Mouse (Mus musculus) CD4-positive helper T cell, adult 2 months (primary cell): Measurements from ENCODE around the gene Cyb5b.
"Not testable (repeated sequence)": the region's sequence is repeated elsewhere in the genome, so short reads cannot be mapped to it uniquely, and the experiment has no call there.

Source experiments
- DNase-seq: peaks from one replicate; pipeline ENCODE4 v3.0.0-alpha.2; 2012; ENCODE audit warnings: low read depth, missing footprints, low spot score

The Cyb5b gene

GRCm38 (mm10) chr8:107150404-107151157, at the start of gene Cyb5b:
Cyb5b (plus strand) TSS chr8:107150640.
- DNase-seq: peak; percentile 94

DNA sequence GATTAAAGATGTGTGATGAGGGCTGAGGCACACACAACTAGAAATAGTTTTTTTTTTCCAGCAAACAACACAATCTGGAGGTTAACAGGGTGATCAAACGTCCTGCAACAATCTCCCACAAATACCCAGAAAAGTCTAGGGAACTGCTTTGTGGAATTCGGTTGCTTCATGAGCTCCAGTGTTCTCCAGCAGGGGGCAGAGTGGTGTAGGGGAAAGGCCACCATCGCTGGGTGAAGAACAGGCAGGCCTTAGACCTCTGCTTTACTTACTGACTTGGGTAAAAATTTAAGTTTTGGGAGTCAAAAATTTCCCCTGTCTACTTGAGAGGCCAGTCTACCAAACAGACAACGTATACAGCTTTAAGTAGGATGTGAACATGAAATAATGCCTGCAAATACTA, 45.9 kb upstream of the Cyb5b start:
- DNase-seq: peak; percentile 47

DNA sequence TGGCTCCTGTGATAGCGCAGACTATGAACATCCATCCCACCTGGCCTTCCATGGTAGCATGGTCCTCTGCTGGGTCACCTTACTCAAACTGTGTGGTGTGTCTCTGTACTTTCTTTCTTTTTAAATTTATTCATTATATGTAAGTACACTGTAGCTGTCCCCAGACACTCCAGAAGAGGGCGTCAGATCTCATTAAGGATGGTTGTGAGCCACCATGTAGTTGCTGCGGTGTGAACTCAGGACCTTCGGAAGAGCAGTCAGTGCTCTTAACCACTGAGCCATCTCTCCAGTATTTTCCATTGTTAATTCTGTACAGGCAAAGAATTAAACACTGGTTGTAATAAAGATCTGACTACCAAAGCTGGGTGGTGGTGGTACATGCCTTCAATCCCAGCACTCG, 42.4 kb upstream of the Cyb5b start:
- not testable (repeated sequence) for DNase-seq

- DNase-seq: no peak
Observed at GRCm38 (mm10) chr8:107108978-107109720, 41.3 kb upstream of the Cyb5b start.

GRCm38 (mm10) chr8:107109816-107110435, 40.5 kb upstream of the Cyb5b start:
- DNase-seq: no peak

DNA sequence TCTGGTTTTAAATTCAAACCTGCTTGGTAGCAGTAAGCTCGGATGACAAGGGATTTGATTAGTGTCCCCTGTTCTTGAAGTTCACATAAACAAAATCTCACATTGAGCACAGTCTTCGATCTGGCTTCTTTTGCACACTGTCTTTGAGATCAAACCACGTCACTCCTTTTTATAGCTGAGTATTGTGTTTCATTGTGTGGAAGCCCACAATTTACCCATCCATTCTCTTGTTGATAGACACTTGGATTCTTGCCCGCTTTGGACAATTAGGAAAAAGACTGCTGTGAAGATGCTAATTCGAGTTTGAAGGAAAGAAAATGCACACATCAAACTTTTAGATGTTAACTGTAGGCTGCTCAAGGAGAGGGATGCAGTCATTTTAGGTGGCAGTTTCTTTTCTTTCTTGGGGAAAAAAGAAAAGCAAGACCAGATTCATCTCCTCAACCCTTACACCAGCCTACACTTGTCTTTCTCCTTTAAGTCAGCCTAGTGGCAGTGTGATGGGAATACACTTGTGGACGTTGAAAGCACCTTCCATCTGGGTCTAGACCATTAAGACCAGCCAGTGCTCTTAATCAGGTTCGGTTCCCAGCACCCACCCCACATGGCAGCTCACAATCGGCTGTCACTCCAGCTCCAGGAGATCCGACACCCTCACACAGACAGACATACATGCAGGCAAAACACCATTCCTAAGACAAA, 39.7 kb upstream of the Cyb5b start:
- DNase-seq: no peak

DNA sequence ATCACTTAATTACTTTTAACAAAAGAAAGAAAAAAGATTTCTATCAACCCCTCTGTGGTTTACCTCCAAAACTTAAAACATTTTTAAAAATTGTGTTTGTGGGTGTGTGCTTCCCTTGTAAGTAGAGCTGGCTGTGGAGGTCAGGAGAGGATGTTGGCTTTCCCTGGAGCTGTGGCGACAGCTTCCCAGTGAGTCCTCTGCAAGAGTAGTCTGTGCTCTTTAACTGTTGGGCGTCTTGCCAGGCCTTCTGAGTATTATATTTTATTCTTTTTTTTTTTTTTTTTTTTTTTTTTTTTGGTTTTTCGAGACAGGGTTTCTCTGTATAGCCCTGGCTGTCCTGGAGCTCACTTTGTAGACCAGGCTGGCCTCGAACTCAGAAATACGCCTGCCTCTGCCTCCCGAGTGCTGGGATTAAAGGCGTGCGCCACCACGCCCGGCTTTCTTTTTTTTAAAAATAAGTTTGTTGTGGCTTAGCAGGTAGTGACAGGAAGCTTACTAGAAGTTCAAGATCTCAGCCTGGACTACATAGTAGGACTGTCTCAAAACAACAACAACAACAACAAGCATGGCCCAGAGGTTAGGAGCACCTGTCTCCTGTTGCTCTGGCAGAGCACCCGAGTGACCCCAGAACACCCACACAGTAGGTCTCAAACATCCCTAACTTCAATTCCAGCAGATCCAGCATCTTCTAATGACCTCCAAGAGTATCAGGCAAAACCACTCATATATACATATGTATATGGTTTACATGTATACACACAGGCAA, 38.9 kb upstream of the Cyb5b start:
- no peak for DNase-seq

DNA sequence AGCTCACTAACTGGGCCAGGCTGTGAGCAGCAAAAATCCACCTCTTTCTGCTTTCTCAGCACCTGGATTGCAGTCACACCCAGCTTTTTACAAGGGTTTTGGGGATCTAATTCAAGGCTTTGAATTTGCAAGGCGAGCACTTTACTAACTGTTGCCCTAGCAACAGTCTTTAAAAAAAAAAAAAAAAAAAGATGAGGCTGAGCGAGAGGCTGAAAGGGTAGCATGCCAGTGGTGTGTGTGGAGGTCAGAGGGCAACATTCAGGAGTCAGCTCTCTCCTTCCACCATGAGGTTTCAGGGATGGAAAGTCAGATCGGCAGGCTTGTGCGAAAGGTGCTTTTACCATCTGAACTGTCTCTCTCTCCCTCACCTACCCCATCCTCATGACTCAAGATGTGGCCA, 37.2 kb upstream of the Cyb5b start:
- DNase-seq: no peak

GRCm38 (mm10) chr8:107114150-107115007, 36.1 kb upstream of the Cyb5b start:
- DNase-seq: peak; percentile 66

GRCm38 (mm10) chr8:107115008-107115320, 35.5 kb upstream of the Cyb5b start:
- DNase-seq: no peak

GRCm38 (mm10) chr8:107116023-107116422, 34.4 kb upstream of the Cyb5b start:
- DNase-seq: peak; percentile 74

DNA sequence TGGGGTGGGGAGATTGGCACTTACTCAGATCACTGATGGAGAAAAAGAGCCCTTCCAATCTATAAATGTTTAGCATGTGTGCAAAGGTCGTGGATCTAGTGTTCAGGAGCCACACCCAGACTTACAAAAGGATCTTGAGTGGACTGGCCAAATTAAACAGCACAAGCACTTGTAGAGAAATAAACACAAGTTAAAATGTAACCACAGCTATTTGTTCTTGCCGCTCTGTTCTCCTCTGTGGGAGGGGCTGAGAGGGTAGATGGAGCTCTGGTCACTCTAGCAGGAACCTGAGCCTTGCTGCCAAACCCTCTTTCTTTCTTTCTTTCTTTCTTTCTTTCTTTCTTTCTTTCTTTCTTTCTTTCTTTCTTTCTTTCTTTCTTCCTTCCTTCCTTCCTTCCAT, 33.4 kb upstream of the Cyb5b start:
- no peak for DNase-seq

GRCm38 (mm10) chr8:107118803-107119233, 31.6 kb upstream of the Cyb5b start:
- peak; percentile 35 for DNase-seq

DNA sequence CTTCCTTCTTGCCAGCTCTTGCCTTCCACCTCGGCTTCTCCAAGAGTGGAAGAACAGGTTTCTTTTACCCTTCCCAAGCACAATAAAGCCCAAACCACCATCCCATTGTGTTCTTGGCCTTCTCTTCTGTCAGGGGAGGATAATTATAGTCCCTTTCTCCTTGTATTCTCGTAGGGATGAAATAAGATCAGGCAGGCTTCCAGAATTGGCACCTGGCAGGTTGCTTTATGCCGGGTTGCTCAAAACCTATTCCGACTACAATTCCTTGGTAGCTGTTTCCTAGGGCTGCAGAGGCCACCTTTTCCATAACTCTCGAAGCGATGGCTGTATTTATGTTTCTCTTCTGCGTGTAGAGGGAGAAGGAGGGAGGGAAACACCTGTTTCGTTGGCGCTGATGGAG, 31.0 kb upstream of the Cyb5b start:
- DNase-seq: no peak

DNA sequence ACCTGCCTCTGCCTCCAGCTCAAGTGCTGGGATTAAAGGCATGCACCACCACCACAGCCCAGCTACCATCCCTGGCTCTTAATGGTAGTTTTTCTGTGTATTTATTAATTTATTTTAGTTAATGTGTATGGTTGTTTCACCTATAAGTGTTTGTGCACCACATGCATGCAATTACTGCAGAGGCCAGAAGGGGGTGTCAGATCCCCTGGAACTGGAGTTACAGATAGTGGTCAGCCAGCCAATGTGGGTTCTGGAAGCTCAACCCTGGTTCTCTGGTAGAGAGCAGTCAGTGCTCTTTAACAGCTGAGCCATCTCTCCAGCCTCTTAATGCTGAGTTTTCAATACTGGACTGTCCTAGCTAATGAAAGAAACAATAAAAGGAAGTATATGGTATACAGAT, 29.6 kb upstream of the Cyb5b start:
- no peak for DNase-seq

GRCm38 (mm10) chr8:107121681-107122291, 28.7 kb upstream of the Cyb5b start:
- no peak for DNase-seq

DNA sequence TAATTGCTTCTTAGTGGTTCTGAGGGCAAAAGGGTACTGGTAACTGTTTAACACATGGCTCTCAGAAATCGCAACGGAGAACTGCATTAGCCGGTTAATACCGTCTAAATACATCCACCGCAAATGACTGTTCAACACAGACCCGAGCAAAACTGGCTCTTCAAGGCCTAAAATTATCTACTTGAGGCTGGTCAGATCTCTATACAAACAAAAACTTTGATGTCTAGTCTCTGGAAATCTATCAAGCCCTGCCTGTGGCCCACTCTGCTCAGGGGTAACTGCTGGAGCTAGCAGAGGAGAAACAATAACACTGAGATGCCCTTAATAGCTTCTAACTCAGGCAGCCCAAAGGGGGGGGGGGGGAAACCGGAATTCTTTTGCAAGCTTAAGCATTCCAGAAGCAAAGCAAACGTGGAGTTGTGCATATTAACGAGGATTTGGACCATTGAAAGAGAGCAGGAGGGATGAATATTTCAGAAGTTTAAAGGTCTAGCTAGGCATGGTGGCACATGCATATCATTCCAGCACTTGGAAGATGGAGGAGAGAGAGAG, 27.3 kb upstream of the Cyb5b start:
- no peak for DNase-seq

- DNase-seq: no peak
Observed at GRCm38 (mm10) chr8:107124343-107124742, 26.1 kb upstream of the Cyb5b start.

GRCm38 (mm10) chr8:107129171-107130025, 21.0 kb upstream of the Cyb5b start:
- no peak for DNase-seq
